Mouse (Mus musculus): ENCODE results near the gene Cd5.

DNA sequence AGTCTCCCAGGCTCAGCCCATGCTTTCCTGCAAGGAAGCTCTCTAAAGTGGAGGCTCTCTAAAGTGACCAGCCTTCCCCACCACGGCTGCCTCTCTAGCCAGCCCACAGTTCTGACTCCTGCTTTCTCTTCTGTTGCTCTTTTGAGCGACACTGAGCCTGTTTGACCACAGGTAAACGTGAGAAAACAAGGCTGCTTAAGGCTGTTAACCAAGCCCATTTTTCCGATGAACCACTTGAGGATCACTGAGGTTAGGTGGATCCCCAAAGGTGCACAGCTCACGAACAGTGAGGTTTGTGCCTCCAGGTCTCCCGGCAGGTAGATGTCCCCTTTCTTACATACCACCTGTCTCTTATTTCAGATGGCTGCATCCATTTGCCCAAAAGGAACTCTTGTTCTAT lies 3.3 kb upstream of the Cd5 start:
- TF ChIP-seq POLR2A (IDR thresholded peaks at IDR 0.05; ENCODE audit: insufficient read depth, low read length) (no peak), EP300 (IDR thresholded peaks at IDR 0.05; ENCODE audit: insufficient read depth, low read depth, low read length) (no peak), CTCF (IDR thresholded peaks at IDR 0.05; ENCODE audit: low read depth, low read length) (no peak)

Data from ES-Bruce4 (cell line).